Mouse (Mus musculus) liver, embryonic 11.5 days (tissue): ENCODE measurements around the gene Lrrc36. TPM values are rescaled to one million over a fixed set of nuclear protein-coding genes. Genes with fewer than 3 reads are reported as not detected.

Experiments used
- ATAC-seq: fragments of 200-750 bp; cut with Nextera tagmentation; replicated peaks from 2 replicates; pipeline ENCODE4 v1.8.0; 2017; ENCODE audit warnings: moderate number of reproducible peaks, mild to moderate bottlenecking, moderate TSS enrichment, moderate library complexity; ENCODE audit not compliant: low FRiP score
- DNase-seq: peaks from one replicate; pipeline ENCODE4 v3.0.0-alpha.2; 2017; ENCODE audit warnings: low spot score
- H3K27ac ChIP-seq: fragments of 300-500 bp; sonication (generic); 2 replicates; pipeline ENCODE4 v1.5.1; 2014; ENCODE audit warnings: mild to moderate bottlenecking, low read depth, low read length, control low read depth
- H3K27me3 ChIP-seq: fragments of 300-500 bp; sonication (generic); replicated peaks from 2 replicates; pipeline ENCODE4 v1.6.1; 2014; ENCODE audit warnings: low read length, mixed read lengths; ENCODE audit not compliant: control insufficient read depth, insufficient read depth
- H3K36me3 ChIP-seq: fragments of 300-500 bp; sonication (generic); 2 replicates; pipeline ENCODE4 v1.6.1; 2014; ENCODE audit warnings: mild to moderate bottlenecking, low read length, moderate library complexity, mixed read lengths; ENCODE audit not compliant: control insufficient read depth, insufficient read depth
- H3K4me1 ChIP-seq: fragments of 300-500 bp; sonication (generic); replicated peaks from 2 replicates; pipeline ENCODE4 v1.6.1; 2014; ENCODE audit warnings: low read length, mixed read lengths; ENCODE audit not compliant: control insufficient read depth, insufficient read depth
- H3K4me2 ChIP-seq: fragments of 300-500 bp; sonication (generic); 2 replicates; pipeline ENCODE4 v1.6.1; 2014; ENCODE audit warnings: mild to moderate bottlenecking, control low read depth, moderate library complexity
- H3K4me3 ChIP-seq: fragments of 300-500 bp; sonication (generic); 2 replicates; pipeline ENCODE4 v1.5.1; 2014; ENCODE audit warnings: low read depth, low read length, control low read depth
- H3K9ac ChIP-seq: fragments of 300-500 bp; sonication (generic); 2 replicates; pipeline ENCODE4 v1.6.1; 2014; ENCODE audit warnings: low read depth, low read length, control low read depth
- H3K9me3 ChIP-seq: fragments of 300-500 bp; sonication (generic); 2 replicates; pipeline ENCODE4 v1.6.1; 2016; ENCODE audit warnings: low read length, inconsistent platforms, mixed read lengths; ENCODE audit not compliant: control insufficient read depth
- WGBS: fragments of 180-500 bp; shearing (Covaris S2); extraction: QIAGEN DNeasy Blood & Tissue Kit; methylation state at CpG from one replicate; pipeline ENCODE4 v1.1.7; 2014; 5-methylcytosine and 5-hydroxymethylcytosine counted together
- polyA plus RNA-seq: library from polyadenylated mRNA; unstranded; fragments of >200 nt; fragmentation: Nextera tagmentation; extraction: Ambion mirVana; gene quantifications from 2 replicates; pipeline ENCODE4 v1.2.1, GENCODE M21; 2014

Gene Lrrc36
- polyA plus RNA-seq, 1 experiment from 2014 or later: 0.19 TPM

- H3K36me3 ChIP-seq: no peaks in the 10 kb centered on the region
- H3K9ac ChIP-seq: no peak overlapping the region
- no peak overlapping the region for H3K4me3 ChIP-seq
- H3K4me2 ChIP-seq: no peak overlapping the region
- no peak for DNase-seq
- no peaks in the 10 kb centered on the region for H3K9me3 ChIP-seq
- no peak for ATAC-seq
- WGBS: 93% methylated on average over 6 of the region's 6 CpGs
- H3K27ac ChIP-seq: no peak overlapping the region
- 0 out of 2 replicates have a peak, but pooled peaks cover 2% of the 10 kb centered on the region for H3K4me1 ChIP-seq
- peaks cover 24% of the 10 kb centered on the region for H3K27me3 ChIP-seq
Measured at GRCm38 (mm10) chr8:105409947-105410346, 3.4 kb upstream of the Lrrc36 start.

- H3K4me1 ChIP-seq: no peaks in the 10 kb centered on the region
- no peaks in the 10 kb centered on the region for H3K9me3 ChIP-seq
- H3K9ac ChIP-seq: no peak overlapping the region
- peaks cover 10% of the 10 kb centered on the region for H3K27me3 ChIP-seq
- no peak overlapping the region for H3K4me2 ChIP-seq
- no peaks in the 10 kb centered on the region for H3K36me3 ChIP-seq
- H3K27ac ChIP-seq: no peak overlapping the region
- DNase-seq: peak; percentile 11
- 84% methylated on average over 2 of the region's 2 CpGs for WGBS
- no peak for ATAC-seq
- no peak overlapping the region for H3K4me3 ChIP-seq
Measured at GRCm38 (mm10) chr8:105418992-105419391, 5.6 kb downstream of the Lrrc36 start.

- 89% methylated on average over 4 of the region's 4 CpGs for WGBS
- no peaks in the 10 kb centered on the region for H3K9me3 ChIP-seq
- DNase-seq: no peak
- no peak overlapping the region for H3K27ac ChIP-seq
- ATAC-seq: no peak
- H3K36me3 ChIP-seq: no peaks in the 10 kb centered on the region
- no peak overlapping the region for H3K4me2 ChIP-seq
- H3K9ac ChIP-seq: no peak overlapping the region
- no peaks in the 10 kb centered on the region for H3K4me1 ChIP-seq
- H3K27me3 ChIP-seq: peaks cover 6% of the 10 kb centered on the region
- no peak overlapping the region for H3K4me3 ChIP-seq
Measured at GRCm38 (mm10) chr8:105419800-105420199, 6.4 kb downstream of the Lrrc36 start.

- H3K4me2 ChIP-seq: no peak overlapping the region
- DNase-seq (no peak), ATAC-seq (no peak)
- H3K4me3 ChIP-seq: no peak overlapping the region
- H3K9me3 ChIP-seq: no peaks in the 10 kb centered on the region
- H3K27ac ChIP-seq: no peak overlapping the region
- 61% methylated on average over 1 of the region's 1 CpGs for WGBS
- no peaks in the 10 kb centered on the region for H3K36me3 ChIP-seq
- no peak overlapping the region for H3K9ac ChIP-seq
- no peaks in the 10 kb centered on the region for H3K4me1 ChIP-seq
- H3K27me3 ChIP-seq: 0 out of 2 replicates have a peak, but pooled peaks cover 2% of the 10 kb centered on the region
Measured at GRCm38 (mm10) chr8:105422006-105422405, 8.6 kb downstream of the Lrrc36 start.

- H3K4me1 ChIP-seq: no peaks in the 10 kb centered on the region
- WGBS: 60% methylated on average over 6 of the region's 6 CpGs
- H3K27me3 ChIP-seq: 0 out of 2 replicates have a peak, but pooled peaks cover 2% of the 10 kb centered on the region
- H3K36me3 ChIP-seq: no peaks in the 10 kb centered on the region
- no peak overlapping the region for H3K9ac ChIP-seq
- H3K4me2 ChIP-seq: no peak overlapping the region
- no peak for ATAC-seq
- no peak overlapping the region for H3K4me3 ChIP-seq
- no peaks in the 10 kb centered on the region for H3K9me3 ChIP-seq
- DNase-seq: no peak
- H3K27ac ChIP-seq: no peak overlapping the region
Measured at GRCm38 (mm10) chr8:105426878-105427277, 13.5 kb downstream of the Lrrc36 start.

- DNase-seq (no peak), ATAC-seq (no peak)
- Histone ChIP-seq H3K27me3 (peaks cover 19% of the 10 kb centered on the region), H3K9ac (no peak overlapping the region), H3K27ac (no peak overlapping the region), H3K4me2 (no peak overlapping the region), H3K4me1 (no peaks in the 10 kb centered on the region), H3K4me3 (no peak overlapping the region), H3K36me3 (no peaks in the 10 kb centered on the region), H3K9me3 (no peaks in the 10 kb centered on the region)
- 67% methylated on average over 7 of the region's 7 CpGs for WGBS
Measured at GRCm38 (mm10) chr8:105431743-105432515, 18.6 kb downstream of the Lrrc36 start.

GRCm38 (mm10) chr8:105433021-105433420, 19.6 kb downstream of the Lrrc36 start:
- no peak overlapping the region for H3K4me3 ChIP-seq
- no peak overlapping the region for H3K4me2 ChIP-seq
- WGBS: 75% methylated on average over 6 of the region's 6 CpGs
- no peak for DNase-seq
- no peak overlapping the region for H3K27ac ChIP-seq
- no peaks in the 10 kb centered on the region for H3K9me3 ChIP-seq
- no peak overlapping the region for H3K9ac ChIP-seq
- no peak for ATAC-seq
- H3K4me1 ChIP-seq: no peaks in the 10 kb centered on the region
- H3K36me3 ChIP-seq: no peaks in the 10 kb centered on the region
- H3K27me3 ChIP-seq: peaks cover 19% of the 10 kb centered on the region

- 56% methylated on average over 5 of the region's 5 CpGs for WGBS
- no peak overlapping the region for H3K4me2 ChIP-seq
- ATAC-seq: no peak
Measured at GRCm38 (mm10) chr8:105433511-105433910, 20.1 kb downstream of the Lrrc36 start.

GRCm38 (mm10) chr8:105434136-105434535, 20.8 kb downstream of the Lrrc36 start:
- Histone ChIP-seq H3K36me3 (no peaks in the 10 kb centered on the region), H3K27ac (no peak overlapping the region), H3K4me3 (no peak overlapping the region), H3K9ac (no peak overlapping the region), H3K4me2 (no peak overlapping the region), H3K4me1 (no peaks in the 10 kb centered on the region), H3K9me3 (no peaks in the 10 kb centered on the region), H3K27me3 (peaks cover 19% of the 10 kb centered on the region)
- DNase-seq (no peak), ATAC-seq (no peak)
- WGBS: 70% methylated on average over 5 of the region's 5 CpGs

More at GRCm38 (mm10) chr8:105433511-105433910, 20.1 kb downstream of the Lrrc36 start:
- Histone ChIP-seq H3K36me3 (no peaks in the 10 kb centered on the region), H3K4me3 (no peak overlapping the region), H3K9me3 (no peaks in the 10 kb centered on the region), H3K27me3 (peaks cover 19% of the 10 kb centered on the region), H3K4me1 (no peaks in the 10 kb centered on the region), H3K27ac (no peak overlapping the region), H3K9ac (no peak overlapping the region)
- no peak for DNase-seq
